Mouse (Mus musculus): ENCODE data around the gene Col4a4. TPM values are rescaled to one million over a fixed set of nuclear protein-coding genes. Genes with fewer than 3 reads are reported as not detected.

Col4a4 gene
- total RNA-seq, 2 experiments from 2014 or later, result 0.62 to 1.0 TPM

DNA sequence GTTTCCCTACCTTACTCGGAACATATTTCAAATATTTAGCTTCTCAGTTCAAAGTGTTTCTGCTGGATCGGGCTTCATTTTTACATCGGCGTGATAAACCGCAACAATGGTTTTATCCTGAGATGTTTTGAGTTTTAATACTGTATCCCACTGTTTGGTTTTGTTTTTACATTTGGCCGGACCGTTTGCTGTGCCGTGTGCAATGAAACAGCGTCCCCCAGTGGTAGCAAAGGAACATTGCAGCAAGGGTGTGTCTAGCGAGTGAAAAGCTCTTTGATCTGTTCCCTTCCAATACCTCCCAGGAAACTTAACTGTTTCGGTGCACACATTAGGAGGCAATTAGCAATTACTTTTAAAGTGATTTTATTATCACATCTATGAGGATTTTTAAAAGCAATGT is 110.4 kb downstream of the Col4a4 start:
- peak in 1 of 2 experiments; percentile 37 for DNase-seq (ENCODE audit: low spot score in 2 of 2)

DNA sequence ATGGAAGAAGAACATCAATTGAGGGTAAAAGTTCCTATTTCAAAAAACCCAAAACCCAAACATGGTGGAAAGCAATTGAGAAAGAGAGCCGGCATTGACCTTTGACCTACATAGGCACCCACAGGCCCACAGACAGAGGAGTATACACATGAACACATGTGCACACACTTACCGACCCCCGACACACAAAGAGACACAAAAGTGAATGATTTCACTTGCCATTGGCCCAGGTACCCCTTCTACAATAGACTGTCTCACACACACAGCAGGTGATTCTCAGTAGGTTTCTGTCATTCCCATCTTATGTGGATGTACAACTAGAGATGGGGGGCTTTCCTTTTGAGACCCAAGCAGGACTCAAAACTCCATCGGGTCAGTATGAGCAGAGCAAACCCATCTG is 110.8 kb downstream of the Col4a4 start:
- no peak for DNase-seq (ENCODE audit: low spot score in 2 of 2)

DNA sequence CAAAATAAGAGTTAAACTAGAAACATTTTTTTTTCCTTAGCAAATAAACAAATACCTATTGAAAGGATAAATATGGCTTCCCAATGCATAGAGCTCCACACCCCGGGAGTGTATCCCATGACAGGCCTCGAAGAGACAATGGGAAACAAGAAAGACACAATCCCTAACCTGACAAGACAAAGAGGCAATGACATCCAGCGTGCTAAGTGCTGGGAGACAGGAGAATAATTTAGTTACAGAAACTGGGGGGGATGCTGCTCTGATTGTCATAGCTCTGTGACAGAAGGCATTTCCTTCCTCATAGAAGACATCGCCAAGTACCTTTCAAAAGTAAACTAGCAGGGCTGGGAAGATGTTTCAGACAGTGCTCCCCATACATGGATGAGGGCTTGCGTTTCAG is 111.4 kb downstream of the Col4a4 start:
- no peak for DNase-seq (ENCODE audit: low spot score in 2 of 2)

DNA sequence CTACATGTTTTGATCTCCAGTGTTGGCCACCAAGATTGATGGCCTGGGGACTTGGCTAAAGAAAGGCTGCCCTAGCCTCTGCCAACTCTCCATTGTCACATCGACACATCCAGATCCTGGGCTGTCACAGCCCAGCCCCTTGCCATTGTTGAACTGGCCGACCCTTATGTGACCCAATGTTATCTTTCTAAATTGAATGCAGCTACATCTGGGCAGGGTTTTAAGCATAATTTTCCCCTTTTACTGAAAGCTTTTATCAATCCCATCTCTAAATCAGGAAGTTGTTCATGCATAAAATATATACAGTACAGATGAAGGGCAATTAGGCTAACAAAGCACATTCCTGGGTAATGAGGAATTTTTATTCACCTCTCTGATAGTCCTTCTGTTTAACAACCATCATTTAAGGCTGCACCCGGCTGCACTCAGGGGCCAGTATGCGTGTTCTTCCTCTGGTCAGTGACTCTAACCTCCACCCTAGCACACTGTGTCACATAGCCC is 112.1 kb downstream of the Col4a4 start:
- DNase-seq (ENCODE audit: low spot score in 2 of 2), result no peak

DNA sequence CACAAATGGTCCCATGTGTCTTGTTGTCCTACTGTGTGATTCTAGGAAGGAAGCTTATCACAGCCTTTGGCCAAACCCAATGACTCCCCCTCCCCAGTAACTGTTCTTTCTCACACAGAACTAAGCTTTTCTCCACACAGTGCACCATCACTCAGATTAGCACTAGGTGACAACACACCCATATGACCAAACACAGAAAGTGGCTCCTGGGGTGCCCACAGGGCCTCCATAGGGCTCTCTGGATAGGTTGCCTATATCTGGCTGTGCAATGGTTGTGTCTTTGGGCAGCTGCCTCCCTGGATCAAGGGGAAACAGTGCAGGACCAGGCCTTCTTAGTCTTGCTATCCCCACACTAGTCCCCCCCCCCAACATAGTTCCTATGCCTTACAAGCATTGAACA is 113.2 kb downstream of the Col4a4 start:
- DNase-seq (ENCODE audit: low spot score in 2 of 2), result no peak

DNA sequence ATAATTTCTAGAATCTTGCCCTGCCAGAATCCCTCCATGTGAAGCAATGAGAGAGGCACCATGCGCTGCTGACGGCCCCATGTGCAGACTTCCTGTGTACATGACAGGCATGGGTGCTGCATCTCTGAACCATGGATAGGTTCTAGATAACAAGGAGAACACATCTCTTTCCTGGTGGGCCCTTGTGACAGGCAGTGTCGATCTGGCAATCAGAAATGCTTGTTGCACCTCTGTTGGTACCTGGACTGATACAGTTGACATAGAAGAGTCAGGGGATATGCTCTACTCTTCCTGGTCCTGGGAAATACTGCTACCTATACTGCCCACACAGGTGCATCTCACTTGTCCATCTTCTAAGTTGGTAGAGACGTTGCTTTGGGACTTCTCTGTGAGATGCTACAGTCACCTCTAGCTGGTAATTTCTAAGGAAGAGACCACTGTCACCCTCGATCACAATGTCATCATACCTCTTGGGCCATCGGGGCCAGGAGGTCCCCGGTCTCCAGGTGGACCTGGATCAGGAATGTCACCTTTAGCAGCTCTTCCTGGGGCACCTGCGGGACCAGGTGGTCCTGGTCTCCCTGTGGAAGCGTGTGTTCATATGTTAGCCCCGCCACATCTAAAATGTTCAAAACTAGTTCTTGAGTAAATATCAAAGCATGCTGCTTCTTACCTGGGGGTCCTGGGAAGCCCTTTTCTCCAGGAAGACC is 116.0 kb downstream of the Col4a4 start:
- DNase-seq (ENCODE audit: low spot score in 2 of 2), result no peak

DNA sequence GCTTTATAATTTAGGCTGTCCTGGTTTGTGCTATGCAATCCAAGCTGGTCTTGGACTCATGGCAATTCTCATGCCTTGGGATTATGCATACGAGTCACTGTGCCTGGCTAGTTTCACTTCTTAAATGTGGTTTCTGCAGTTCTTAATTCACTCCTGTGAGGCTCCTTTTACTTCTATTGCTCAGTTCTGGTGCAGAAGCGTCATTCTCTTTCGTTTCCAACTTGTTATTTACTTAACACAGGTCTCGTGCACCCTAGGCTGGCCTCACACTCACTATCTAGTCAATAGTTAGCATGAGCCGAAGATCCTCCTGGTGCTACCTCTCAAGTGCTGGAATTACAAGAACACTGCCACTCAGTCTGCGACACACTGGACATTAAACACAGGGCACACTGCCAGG is 117.8 kb downstream of the Col4a4 start:
- no peak for DNase-seq (ENCODE audit: low spot score in 2 of 2)

DNA sequence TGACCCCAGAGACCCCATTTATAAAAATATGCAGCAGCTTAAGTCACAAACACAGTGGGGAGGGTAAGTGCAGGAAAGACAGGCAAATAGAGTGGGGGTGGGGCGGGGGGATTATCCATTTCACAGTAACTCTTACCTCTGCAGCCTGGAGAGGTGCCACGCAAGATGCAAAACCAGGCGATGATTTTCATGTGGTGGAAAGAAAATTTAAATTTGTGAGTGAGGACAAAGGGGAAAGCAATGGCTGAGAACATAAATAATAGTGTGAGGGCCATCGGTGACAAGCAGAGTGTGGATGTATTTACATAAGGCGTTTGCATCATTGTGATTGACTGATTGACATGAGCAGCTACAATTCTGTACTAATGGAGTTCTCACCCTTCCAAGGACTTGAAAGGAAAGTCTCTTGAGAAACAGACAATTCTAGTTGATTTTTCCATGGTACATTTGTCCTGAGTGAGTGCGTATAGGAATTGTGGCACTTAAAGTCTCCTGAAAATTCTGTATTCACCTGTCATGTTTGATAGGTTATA is 121.3 kb downstream of the Col4a4 start:
- no peak for DNase-seq (ENCODE audit: low spot score in 2 of 2)

DNA sequence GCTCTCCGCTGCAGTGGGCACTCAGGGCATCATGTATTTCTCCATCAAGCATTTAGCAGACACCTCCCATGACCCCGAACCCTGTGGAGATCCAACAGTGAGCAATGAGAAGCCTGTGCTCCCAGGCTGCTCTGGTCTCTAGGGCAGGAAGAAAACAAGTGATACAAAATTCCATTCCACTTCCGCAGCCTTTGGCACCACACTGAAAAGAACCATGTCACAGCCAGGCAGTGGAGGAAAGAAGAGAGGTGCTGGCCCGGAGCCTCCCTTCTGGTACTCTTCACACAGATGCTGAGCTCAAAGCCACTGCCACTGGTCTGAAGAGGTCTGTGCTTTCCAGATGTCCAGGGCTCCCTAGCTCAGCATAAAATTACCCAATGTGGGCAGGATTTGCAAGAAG is 125.6 kb downstream of the Col4a4 start:
- no peak for DNase-seq (ENCODE audit: low spot score in 2 of 2)

DNA sequence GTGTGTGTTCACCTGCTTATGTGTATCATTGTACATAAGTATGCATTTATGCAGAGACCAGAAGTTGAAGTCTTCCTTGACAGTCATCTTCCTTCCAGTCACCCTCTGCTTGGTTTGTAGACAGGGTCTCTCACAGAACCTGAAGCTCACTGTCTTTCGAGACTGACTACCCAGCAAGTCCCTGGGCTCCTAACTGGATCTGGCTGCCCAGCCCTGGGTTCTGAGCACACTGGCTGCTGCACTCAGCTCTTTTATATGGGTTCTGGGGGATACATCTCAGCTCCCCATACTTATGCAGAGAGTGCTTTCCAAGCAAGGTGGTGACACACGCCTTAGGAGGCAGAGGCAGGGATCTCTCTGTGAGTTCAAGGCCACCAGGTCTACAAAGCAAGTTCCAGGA is 126.7 kb downstream of the Col4a4 start:
- no peak for DNase-seq (ENCODE audit: low spot score in 2 of 2)

DNA sequence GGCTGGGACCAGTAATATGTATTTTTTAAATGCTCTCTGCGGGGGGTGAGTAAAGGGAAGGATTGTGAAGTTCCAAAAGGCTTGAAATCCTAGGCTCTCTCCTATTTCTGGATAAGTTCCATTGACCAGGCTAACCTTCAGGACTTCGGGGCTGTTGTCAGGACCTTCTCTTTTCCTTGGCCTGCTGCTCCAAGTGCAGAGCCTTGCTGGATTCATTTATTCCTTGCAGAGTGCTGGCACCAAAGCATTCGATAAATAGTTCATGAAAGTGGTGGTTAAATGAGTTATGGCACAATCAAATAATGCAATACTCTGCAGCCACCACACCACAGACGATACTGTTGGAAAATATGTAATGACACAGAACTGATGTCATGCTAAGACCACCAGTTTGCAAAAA is 127.3 kb downstream of the Col4a4 start:
- DNase-seq (ENCODE audit: low spot score in 2 of 2), result no peak

DNA sequence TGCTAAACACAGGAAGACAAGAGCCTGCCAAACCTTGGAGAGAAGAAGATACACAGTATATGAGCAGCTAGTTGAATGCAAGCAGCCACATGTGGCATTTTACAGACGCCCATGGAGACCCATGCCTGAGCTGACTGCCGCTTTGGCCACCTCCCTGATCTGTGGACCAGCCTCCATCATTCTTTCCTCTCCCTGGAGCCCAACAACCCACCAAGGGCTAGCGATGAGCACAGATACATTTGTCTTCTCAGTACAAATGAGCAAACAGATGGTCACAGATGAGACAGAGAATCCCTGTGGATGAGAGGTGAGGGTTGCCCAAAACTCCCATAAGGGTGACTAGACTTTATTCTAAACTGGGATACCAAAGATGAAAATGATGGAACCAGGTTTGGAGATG is 132.6 kb downstream of the Col4a4 start:
- no peak for DNase-seq (ENCODE audit: low spot score in 2 of 2)

DNA sequence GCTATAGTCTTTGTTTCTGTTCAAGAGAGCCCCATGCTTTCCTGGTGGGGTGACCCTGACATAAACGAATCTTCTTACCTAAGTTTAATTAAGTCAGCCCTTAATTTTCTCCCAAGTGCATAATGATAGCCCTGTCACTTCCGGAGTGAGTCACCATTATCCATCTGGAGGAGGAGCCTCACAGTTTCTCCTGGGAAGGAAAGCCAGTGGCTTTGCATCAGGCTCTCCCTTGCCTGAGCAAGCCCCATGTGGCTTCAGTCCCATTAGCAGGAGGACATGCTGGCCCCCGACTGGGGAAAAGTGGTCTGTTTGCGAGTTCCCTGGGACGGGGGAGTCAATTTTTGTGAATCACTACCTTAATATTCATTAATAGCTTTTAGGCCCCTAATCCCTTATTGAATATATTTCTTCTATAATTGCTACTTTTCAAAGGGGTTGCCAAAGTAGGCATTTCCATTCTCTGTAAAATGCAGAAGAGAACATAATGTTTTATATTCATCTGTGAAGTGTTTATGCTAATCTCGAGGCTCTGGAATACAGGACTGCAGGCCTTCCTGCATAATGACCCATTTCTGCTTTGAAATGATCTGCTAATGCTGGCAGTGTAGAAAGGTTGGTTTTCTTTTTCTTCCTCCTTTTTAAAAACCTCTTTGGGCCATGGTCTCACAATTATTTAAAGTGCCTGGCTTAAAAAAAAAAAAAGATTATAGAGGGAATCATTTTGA is 134.6 kb downstream of the Col4a4 start:
- DNase-seq (ENCODE audit: low spot score in 2 of 2), result no peak

DNA sequence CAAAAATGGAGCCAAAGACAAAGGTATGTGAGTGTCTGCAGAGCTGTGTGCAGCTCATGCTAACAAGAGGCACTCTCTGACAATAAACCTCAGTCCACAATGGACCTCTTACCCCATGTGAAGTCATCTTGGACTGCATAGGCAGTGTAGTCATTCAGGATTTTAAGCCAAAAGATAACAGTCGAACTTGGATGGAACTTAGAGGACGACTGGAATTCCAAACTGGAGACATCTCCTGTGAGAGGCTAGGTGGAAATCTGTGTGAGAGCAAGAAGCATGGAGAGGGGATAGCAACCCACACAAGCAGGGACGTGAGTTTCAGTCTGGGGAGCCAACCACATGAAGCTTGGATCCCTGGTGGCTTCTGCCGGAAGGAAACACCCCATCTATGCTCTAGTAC is 136.8 kb downstream of the Col4a4 start:
- DNase-seq (ENCODE audit: low spot score in 2 of 2), result no peak

DNA sequence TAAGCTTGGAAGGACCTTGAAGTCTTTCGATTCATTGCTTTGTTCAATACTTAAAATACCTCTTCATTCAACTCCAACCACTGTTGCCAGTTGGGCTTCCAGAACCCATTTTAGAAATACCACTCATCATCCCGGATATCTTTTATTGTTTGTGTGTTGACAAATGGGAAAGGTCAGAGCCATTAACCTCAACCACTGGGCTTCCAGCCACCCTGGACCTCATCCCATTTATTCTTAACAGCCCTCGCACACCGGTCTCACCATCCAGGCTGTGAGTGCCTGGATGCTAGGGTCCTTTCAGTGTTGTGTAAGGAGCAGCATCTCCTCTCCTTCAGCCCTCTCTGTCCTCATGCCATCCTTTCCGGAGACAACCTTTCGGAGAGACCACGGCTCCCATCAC is 140.6 kb downstream of the Col4a4 start:
- DNase-seq (ENCODE audit: low spot score in 2 of 2), result no peak

DNA sequence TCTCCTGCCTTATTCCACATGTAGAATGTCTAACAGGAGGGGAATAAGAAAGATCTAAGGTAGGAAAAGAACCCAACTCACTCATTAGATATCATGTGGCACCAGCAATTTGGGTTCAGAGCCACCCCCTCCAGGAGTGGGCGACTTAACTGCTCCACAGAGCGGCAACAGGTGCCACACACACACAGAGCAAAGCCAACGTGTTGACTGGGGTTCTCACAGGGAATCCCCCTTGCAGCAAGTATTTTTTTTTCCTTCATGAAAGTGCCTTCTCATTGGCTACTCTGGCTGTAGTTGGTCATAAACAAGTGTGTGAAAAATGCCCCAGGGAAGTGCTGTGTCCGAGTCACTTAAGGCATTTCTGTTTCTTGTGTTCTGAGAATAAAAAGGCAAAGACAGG is 143.1 kb downstream of the Col4a4 start:
- DNase-seq (ENCODE audit: low spot score in 2 of 2), result no peak

DNA sequence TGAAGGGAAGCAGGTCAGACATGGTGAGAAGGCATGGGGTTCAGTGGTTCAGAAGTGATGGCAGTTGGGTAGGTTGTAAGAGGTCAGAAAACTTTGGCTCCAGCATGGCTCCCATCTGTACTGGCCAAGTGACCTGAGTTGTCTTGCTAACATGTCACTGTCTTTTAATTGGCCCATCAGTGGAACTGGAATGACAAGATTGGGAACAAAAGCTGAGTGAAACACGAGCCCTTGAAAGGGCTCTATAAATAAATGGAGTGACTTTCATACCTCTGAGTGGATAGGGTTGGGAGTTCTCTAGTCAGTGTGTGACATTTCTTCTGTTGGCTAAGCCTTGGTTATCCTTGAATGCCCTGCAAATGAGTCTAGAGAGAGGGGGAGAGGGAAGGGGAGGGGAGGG is 146.5 kb downstream of the Col4a4 start:
- DNase-seq (ENCODE audit: low spot score in 2 of 2), result no peak

DNA sequence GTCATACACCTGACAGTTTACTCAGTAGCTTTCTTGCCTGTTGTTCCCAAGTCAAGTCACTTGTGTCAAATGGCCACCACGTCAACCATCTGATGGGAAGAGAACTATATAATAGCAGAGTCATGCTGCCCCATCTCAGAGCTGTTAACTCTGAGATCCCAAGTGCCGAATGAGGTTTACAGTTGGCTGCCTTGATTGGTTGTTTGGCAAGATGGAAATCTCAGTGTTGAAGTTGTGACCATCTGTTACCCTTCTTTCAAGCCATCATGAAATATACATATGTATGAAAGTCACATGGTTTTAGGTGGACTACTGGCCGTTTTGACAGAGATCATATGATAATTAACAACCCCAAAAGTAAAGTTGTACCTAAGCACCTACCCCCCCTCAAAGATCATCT is 149.4 kb downstream of the Col4a4 start:
- DNase-seq (ENCODE audit: low spot score in 2 of 2), result no peak

DNA sequence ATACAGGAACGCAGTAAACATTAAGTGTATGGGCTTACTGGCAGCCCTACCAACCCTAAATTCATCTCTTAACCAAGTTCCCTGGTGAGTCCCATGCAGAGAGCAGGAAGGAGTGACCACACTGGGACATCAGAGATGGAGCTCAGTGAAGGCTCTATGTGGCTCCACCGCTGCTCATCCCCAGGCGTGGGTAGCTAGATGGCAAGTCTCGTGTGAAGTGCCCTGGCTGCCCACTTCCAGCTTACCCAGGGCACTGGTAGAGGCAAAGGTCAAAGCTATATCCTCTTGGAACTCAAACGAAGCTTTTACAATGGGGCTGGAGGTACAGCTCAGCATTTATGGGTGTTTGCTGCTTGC is 153.0 kb downstream of the Col4a4 start:
- no peak for DNase-seq (ENCODE audit: low spot score in 2 of 2)

DNA sequence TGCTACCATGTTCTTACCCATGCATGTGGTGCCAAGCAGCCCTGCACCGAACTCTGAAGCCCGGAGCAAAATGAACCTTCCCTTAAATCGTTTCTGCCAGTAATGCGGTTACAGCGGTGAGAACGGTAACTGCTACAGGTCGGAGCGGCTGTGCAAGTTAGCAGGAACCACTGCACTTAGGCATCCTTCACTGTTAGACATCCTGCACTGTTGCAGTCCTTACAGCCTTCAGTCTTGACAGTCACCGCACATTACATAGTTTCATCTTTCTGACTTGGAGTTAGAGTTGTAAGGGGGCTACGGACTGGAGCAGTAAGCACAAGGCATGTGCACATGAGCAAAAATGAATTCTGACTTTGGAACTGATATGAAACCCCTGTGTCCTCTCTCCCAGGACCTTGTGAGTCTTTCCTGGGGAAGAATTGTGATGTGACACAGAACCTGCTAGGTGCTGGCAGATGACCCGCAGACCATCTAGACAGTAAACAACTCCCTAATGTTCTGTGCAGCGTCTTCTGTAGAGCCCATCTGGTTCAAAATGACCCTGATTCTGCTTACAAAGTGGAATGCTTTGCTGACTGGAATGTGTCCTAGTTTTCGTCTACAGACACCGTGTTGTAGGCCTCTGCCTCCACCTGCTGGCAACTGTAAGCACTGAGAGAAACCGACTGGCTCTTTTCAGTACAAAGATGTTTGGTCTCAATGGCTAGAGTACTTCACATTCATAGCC is 153.6 kb downstream of the Col4a4 start:
- peak in 1 of 2 experiments; percentile 63 for DNase-seq (ENCODE audit: low spot score in 2 of 2)

DNA sequence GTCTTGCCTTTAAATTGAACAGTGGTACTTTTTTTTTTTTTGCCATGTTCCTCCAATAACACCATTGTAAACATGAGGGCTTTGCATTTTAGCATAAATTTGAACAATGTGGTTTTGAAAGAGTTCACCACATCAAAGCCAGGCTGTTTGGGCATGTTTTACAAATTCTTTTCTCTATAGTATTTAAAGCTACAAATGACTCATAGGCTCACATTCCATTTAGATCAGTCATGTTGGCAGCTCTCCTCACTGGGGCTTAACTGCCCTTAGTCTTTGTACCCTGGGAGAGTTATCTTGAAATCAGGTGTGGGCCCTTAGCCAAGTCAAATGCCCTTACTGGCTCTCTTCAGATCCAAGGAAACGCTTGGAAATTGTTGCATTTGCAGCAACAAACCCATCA is 157.6 kb downstream of the Col4a4 start:
- no peak for DNase-seq (ENCODE audit: low spot score in 2 of 2)

DNA sequence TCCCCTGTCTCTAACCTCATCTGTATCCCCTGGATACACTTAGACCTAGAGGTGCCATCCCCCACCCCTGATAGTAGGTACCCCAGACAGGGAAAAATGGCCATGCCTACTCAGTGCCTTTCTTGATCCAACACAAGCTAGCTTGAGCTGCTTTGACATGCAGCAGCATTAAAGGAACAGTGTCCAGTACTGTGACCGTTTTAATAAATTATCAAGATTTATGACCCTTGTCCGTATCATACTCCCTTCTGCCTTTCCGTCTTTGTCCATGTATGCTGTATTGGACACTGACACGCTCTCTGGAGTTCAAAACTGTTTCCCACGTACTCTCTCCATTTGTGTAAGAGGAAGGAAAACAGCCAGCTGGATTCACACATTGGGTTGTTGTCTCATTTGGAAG is 158.9 kb downstream of the Col4a4 start:
- DNase-seq (ENCODE audit: low spot score in 2 of 2), result no peak

All from gastrocnemius, postnatal 4 days (tissue).